Mouse (Mus musculus) neural tube, embryonic 13.5 days (tissue): ENCODE results near the gene Nin. TPM values are rescaled to one million over a fixed set of nuclear protein-coding genes. Genes with fewer than 3 reads are reported as not detected.

ENCODE experiments used
- ATAC-seq: fragments of 200-750 bp; cut with Nextera tagmentation; 2 replicates; pipeline ENCODE4 v1.8.0; 2017; ENCODE audit warnings: low read depth, mild to moderate bottlenecking, moderate TSS enrichment, moderate library complexity
- H3K27ac ChIP-seq: fragments of 300-500 bp; sonication (generic); replicated peaks from 2 replicates; pipeline ENCODE4 v1.5.1; 2015; ENCODE audit warnings: moderate library complexity, mild to moderate bottlenecking, inconsistent platforms
- H3K27me3 ChIP-seq: fragments of 300-500 bp; sonication (generic); 2 replicates; pipeline ENCODE4 v1.6.1; 2015; ENCODE audit warnings: mild to moderate bottlenecking, inconsistent platforms
- H3K36me3 ChIP-seq: fragments of 300-500 bp; sonication (generic); 2 replicates; pipeline ENCODE4 v1.6.1; 2015; ENCODE audit warnings: mild to moderate bottlenecking, inconsistent platforms
- H3K4me1 ChIP-seq: fragments of 300-500 bp; sonication (generic); replicated peaks from 2 replicates; pipeline ENCODE4 v1.6.1; 2015; ENCODE audit warnings: inconsistent platforms
- H3K4me2 ChIP-seq: fragments of 300-500 bp; sonication (generic); 2 replicates; pipeline ENCODE4 v1.6.1; 2015; ENCODE audit warnings: inconsistent platforms, mild to moderate bottlenecking, moderate library complexity
- H3K4me3 ChIP-seq: fragments of 300-500 bp; sonication (generic); 2 replicates; pipeline ENCODE4 v1.5.1; 2015; ENCODE audit warnings: mild to moderate bottlenecking, inconsistent platforms
- H3K9ac ChIP-seq: fragments of 300-500 bp; sonication (generic); 2 replicates; pipeline ENCODE4 v1.6.1; 2015; ENCODE audit warnings: moderate library complexity, mild to moderate bottlenecking, inconsistent platforms
- H3K9me3 ChIP-seq: fragments of 300-500 bp; sonication (generic); 2 replicates; pipeline ENCODE4 v1.6.1; 2016; ENCODE audit warnings: inconsistent platforms
- WGBS: fragments of 180-500 bp; shearing (Covaris S2); methylation state at CpG from one replicate; pipeline ENCODE4 v1.1.7; 2015; 5-methylcytosine and 5-hydroxymethylcytosine counted together
- polyA plus RNA-seq: library from polyadenylated mRNA; unstranded; fragments of >200 nt; fragmentation: Nextera tagmentation; extraction: Ambion mirVana; gene quantifications from 2 replicates; pipeline ENCODE4 v1.2.1, GENCODE M21; 2015

The Nin gene
- polyA plus RNA-seq, 1 experiment from 2014 or later: 12.1 TPM

DNA sequence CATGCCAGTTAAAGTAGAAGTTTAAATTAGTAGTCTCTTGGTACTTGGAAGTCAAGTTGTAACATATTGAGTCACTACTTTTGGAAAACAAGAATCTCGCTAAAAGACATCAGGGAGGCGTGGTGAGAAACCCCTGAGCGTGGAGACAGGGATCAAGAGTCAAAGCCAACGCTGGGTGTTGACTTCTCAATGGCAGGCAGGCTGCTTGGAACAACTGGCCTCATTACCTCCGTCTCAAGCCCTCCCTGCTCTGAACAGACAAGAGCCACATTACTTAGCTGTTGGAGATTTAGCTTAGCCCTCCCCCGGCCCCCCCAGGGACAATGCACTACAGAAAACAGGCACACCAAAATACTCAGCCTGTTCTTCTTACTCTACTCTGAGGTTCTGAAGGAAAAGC is 72.5 kb downstream of the Nin start:
- Histone ChIP-seq H3K27me3 (no peaks in the 10 kb centered on the region), H3K27ac (no peak overlapping the region), H3K36me3 (peaks cover 81% of the 10 kb centered on the region), H3K9ac (no peak overlapping the region), H3K9me3 (no peaks in the 10 kb centered on the region), H3K4me2 (no peak overlapping the region), H3K4me3 (no peak overlapping the region), H3K4me1 (no peaks in the 10 kb centered on the region)
- WGBS: 80% methylated on average over 6 of the region's 6 CpGs
- ATAC-seq: no peak

- Histone ChIP-seq H3K4me3 (no peak overlapping the region), H3K4me1 (no peaks in the 10 kb centered on the region), H3K36me3 (peaks cover 77% of the 10 kb centered on the region), H3K9ac (no peak overlapping the region), H3K27me3 (no peaks in the 10 kb centered on the region), H3K9me3 (no peaks in the 10 kb centered on the region), H3K4me2 (no peak overlapping the region), H3K27ac (no peak overlapping the region)
- ATAC-seq: no peak
- WGBS: 94% methylated on average over 19 of the region's 19 CpGs
These were observed 76.7 kb downstream of the Nin start for GRCm38 (mm10) chr12:70036722-70037305.

- no peak for ATAC-seq
- H3K27me3 ChIP-seq: no peaks in the 10 kb centered on the region
- no peak overlapping the region for H3K9ac ChIP-seq
- no peak overlapping the region for H3K4me3 ChIP-seq
- H3K4me2 ChIP-seq: no peak overlapping the region
- no peaks in the 10 kb centered on the region for H3K4me1 ChIP-seq
- no peaks in the 10 kb centered on the region for H3K9me3 ChIP-seq
- peaks cover 85% of the 10 kb centered on the region for H3K36me3 ChIP-seq
- no peak overlapping the region for H3K27ac ChIP-seq
These were observed 87.3 kb downstream of the Nin start for GRCm38 (mm10) chr12:70026233-70026632.

- Histone ChIP-seq H3K9me3 (no peaks in the 10 kb centered on the region), H3K4me3 (no peak overlapping the region), H3K4me1 (no peaks in the 10 kb centered on the region), H3K27me3 (no peaks in the 10 kb centered on the region), H3K4me2 (no peak overlapping the region), H3K27ac (no peak overlapping the region), H3K9ac (no peak overlapping the region), H3K36me3 (peaks cover 84% of the 10 kb centered on the region)
- ATAC-seq: no peak
- 95% methylated on average over 6 of the region's 6 CpGs for WGBS
These were observed 88.1 kb downstream of the Nin start for GRCm38 (mm10) chr12:70025431-70025830.

GRCm38 (mm10) chr12:70023580-70023979 is 89.9 kb downstream of the Nin start:
- no peaks in the 10 kb centered on the region for H3K27me3 ChIP-seq
- ATAC-seq: no peak
- no peak overlapping the region for H3K4me3 ChIP-seq
- no peaks in the 10 kb centered on the region for H3K9me3 ChIP-seq
- 90% methylated on average over 4 of the region's 4 CpGs for WGBS
- no peak overlapping the region for H3K4me2 ChIP-seq
- H3K4me1 ChIP-seq: no peaks in the 10 kb centered on the region
- no peak overlapping the region for H3K27ac ChIP-seq
- H3K36me3 ChIP-seq: peaks cover 86% of the 10 kb centered on the region
- no peak overlapping the region for H3K9ac ChIP-seq

DNA sequence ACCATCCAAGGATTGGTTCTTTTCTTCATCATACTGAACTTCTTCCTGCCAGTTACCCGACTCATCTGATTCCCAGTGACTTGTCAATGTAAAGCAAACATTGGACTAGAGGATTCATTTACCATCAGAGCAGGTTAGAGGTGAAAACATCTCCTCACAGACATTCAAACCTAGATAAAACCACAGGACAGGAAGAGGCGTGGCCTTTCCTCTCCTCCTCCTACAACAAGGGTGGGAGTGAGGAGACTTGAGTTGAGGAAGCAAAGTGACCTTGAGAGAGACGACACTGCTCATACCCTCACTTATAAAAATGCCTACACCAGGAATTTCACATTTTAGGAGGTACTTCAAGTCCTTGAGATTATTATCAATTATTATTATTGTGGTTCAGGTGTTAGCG is 95.4 kb downstream of the Nin start:
- 87% methylated on average over 4 of the region's 4 CpGs for WGBS
- Histone ChIP-seq H3K36me3 (peaks cover 79% of the 10 kb centered on the region), H3K27me3 (no peaks in the 10 kb centered on the region), H3K9ac (no peak overlapping the region), H3K4me1 (no peaks in the 10 kb centered on the region), H3K27ac (no peak overlapping the region), H3K4me3 (no peak overlapping the region), H3K4me2 (no peak overlapping the region), H3K9me3 (no peaks in the 10 kb centered on the region)
- ATAC-seq: no peak

DNA sequence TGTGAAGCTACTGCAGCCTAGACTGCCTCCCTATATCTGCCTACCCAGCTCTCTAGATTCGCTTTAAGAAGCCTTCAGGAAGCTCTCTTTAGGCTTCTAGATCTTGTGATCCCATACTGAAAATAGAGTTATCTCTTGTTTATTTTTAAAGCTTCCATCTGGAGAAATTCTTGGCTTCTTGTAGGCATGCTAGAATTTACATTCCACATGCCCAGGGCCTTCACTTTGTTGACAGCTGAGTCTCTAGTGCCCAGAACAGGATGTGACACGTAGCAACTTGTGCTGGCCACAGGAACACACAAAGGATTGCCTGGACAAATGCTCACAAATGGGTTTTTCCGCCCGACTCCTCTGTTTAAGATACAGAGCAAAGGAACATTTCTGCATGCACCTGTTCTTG is 97.6 kb downstream of the Nin start:
- ATAC-seq: no peak
- H3K4me3 ChIP-seq: no peak overlapping the region
- no peak overlapping the region for H3K4me2 ChIP-seq
- H3K27me3 ChIP-seq: no peaks in the 10 kb centered on the region
- H3K9ac ChIP-seq: no peak overlapping the region
- 82% methylated on average over 4 of the region's 4 CpGs for WGBS
- H3K9me3 ChIP-seq: no peaks in the 10 kb centered on the region
- H3K27ac ChIP-seq: no peak overlapping the region
- H3K36me3 ChIP-seq: peaks cover 76% of the 10 kb centered on the region
- H3K4me1 ChIP-seq: no peaks in the 10 kb centered on the region

- Histone ChIP-seq H3K27me3 (no peaks in the 10 kb centered on the region), H3K4me3 (no peak overlapping the region), H3K27ac (no peak overlapping the region), H3K9me3 (no peaks in the 10 kb centered on the region), H3K9ac (no peak overlapping the region), H3K4me2 (no peak overlapping the region), H3K36me3 (peaks cover 48% of the 10 kb centered on the region), H3K4me1 (no peaks in the 10 kb centered on the region)
- 60% methylated on average over 5 of the region's 5 CpGs for WGBS
- ATAC-seq: no peak
These were observed 101.8 kb downstream of the Nin start for GRCm38 (mm10) chr12:70011681-70012080.

DNA sequence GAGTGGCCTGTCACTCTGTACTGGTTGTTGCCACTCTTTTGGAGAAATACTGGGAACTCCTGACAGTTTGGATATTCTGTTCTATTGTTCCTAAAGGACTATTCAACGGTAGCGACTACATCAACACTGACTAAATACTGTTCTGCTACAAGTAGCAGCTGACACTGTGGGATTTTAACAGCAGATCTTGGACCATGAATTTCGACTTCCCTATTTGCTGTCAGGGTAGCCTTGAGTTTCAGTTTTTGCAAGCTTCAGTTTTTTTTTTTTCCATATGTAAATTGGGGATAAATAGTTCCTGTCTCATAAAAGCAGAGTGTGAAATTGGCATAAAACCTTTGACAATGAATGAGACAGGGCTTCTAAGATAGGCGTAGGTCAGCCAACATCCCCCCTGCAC is 103.2 kb downstream of the Nin start:
- Histone ChIP-seq H3K27me3 (no peaks in the 10 kb centered on the region), H3K9ac (no peak overlapping the region), H3K4me1 (no peaks in the 10 kb centered on the region), H3K4me2 (no peak overlapping the region), H3K27ac (no peak overlapping the region), H3K36me3 (peaks cover 35% of the 10 kb centered on the region), H3K4me3 (no peak overlapping the region), H3K9me3 (no peaks in the 10 kb centered on the region)
- no peak for ATAC-seq
- 93% methylated on average over 4 of the region's 4 CpGs for WGBS

DNA sequence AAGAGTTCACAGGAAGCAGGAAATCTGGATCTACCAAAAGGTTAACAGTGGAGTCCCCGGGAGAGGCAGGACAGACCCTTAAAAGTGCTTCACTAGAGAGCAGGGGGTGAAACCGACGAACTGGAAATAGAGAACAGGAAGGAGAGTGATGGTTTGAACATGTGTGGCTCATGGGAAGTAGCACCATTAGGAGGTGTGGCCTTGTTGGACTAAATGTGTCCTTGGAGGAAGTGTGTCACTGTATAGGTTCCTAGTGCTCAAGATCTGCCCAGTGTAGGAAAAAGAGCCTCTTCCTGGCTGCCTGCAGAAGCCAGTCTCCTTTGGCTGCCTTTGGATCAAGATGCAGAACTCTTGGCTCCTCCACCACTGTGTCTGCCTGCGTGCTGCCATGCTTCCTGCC is 108.4 kb downstream of the Nin start:
- ATAC-seq: no peak
- H3K9ac ChIP-seq: no peak overlapping the region
- H3K4me3 ChIP-seq: no peak overlapping the region
- H3K27me3 ChIP-seq: no peaks in the 10 kb centered on the region
- no peaks in the 10 kb centered on the region for H3K4me1 ChIP-seq
- H3K27ac ChIP-seq: no peak overlapping the region
- no peak overlapping the region for H3K4me2 ChIP-seq
- 92% methylated on average over 4 of the region's 4 CpGs for WGBS
- no peaks in the 10 kb centered on the region for H3K36me3 ChIP-seq
- H3K9me3 ChIP-seq: no peaks in the 10 kb centered on the region

GRCm38 (mm10) chr12:69998186-69998983 is 115.1 kb downstream of the Nin start:
- H3K4me1 ChIP-seq: no peaks in the 10 kb centered on the region
- no peaks in the 10 kb centered on the region for H3K27me3 ChIP-seq
- ATAC-seq: no peak
- no peak overlapping the region for H3K4me3 ChIP-seq
- 82% methylated on average over 13 of the region's 13 CpGs for WGBS
- H3K36me3 ChIP-seq: no peaks in the 10 kb centered on the region
- no peak overlapping the region for H3K9ac ChIP-seq
- no peaks in the 10 kb centered on the region for H3K9me3 ChIP-seq
- H3K4me2 ChIP-seq: no peak overlapping the region
- H3K27ac ChIP-seq: no peak overlapping the region

DNA sequence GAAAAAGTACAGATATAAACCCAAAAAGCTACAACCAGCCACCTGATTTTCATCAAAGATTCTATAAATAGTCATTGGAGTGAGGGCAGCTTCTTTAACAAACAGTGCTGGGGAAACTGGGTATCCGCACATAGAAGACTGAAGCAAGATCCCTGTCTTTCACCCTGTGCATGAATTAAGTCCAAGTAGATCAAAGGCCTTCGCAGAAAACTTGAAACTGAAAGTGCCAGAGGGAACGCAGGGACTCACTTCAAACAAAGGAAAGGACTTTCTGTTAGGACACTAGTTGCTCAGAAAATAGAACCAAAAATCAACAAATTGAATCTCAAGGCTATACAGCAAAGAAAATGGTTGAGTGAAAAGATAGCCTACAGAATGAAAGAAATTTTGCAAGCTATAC is 118.1 kb downstream of the Nin start:
- WGBS: 77% methylated on average over 3 of the region's 3 CpGs

More for the DNA sequence above, 118.1 kb downstream of the Nin start:
- no peaks in the 10 kb centered on the region for H3K9me3 ChIP-seq
- no peak overlapping the region for H3K27ac ChIP-seq
- no peak overlapping the region for H3K4me3 ChIP-seq
- H3K36me3 ChIP-seq: no peaks in the 10 kb centered on the region
- H3K4me2 ChIP-seq: no peak overlapping the region
- H3K9ac ChIP-seq: no peak overlapping the region
- no peaks in the 10 kb centered on the region for H3K4me1 ChIP-seq
- no peaks in the 10 kb centered on the region for H3K27me3 ChIP-seq
- no peak for ATAC-seq
